Mouse (Mus musculus): ENCODE measurements at regions not wholly inside any gene's neighbourhood (a gene's known extent, or its start where the extent isn't known, plus 50 kb on each side); places are given as distances from the start of the nearest gene placed in this dataset.

DNA sequence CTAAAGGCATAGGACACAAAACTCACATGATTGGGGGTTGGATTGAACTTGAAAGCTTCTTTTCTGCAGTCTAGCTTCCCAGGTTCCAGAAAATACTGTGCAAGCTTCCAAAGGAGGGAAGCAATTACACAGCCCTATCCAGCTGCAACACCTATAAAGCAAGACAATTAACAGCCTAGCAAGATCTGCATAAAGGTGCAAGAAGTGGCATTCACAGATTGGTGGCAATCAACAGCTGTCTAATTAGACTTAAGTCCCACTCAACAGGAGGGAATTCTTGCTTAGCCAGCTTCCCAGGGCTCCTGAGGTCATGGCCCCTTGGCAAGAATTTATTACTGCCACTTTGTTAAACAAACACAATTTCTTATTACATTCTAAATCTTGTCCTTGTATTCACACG, 511.9 kb downstream of the Kcnj2 start:
- no peak for DNase-seq (ENCODE audit: low spot score)

DNA sequence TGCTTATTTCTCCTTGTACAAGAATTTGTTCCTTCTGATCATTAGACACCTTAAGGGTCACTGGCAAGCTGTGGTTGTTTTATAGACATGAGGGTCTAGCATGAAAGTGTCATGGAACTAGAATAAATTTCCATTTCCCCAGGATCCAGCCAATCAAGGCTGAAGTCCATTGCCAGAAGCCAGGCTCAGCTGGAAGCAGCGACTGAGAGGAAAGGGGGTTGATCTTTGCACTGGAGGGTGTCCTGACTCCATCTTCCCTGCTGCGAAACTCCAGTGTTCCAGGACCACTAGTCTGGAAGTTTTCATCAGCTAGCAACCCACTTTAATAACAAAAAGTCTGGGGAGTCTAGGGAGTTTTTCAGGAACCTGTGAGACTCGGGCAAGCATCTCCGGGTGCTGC, 517.0 kb downstream of the Kcnj2 start:
- DNase-seq (ENCODE audit: low spot score), result no peak

DNA sequence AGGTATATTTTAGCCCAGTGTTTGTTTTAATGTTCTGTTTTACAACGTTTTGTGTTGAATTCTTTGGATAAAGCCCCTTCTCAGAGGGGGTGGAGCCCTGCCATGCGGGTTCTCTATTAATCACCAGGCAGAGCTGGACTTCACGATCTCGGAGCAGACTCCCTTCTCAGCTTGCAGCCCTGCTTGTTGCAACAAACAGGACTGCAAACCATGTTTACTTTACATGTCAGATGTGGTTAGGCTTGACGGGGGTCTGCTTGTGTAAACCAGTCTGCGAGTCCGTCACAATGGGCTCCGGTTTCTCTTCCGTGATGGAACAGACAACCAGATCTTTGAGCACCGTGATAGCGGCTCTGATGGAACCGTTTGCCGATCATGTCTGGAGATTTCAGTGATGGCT, 517.6 kb downstream of the Kcnj2 start:
- DNase-seq (ENCODE audit: low spot score), result peak; percentile 5

DNA sequence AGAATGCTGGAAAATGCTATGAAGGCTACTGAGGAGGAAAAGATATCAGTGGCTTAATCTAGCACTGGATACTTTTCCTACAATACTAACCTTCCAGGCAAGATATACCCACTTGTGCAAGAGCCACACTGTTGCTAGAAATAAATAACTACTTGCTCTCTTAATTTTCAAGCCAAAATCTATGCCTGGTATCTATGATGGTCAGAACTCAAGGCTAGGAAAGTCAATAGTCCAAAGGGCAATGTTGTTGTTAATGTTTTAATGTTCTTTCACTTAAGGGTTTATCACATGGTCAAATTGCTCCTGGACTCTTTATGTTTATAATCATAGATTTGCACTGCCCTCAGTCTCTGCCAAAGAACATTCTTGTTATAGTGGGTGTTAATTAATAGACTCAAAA, 533.5 kb downstream of the Kcnj2 start:
- DNase-seq (ENCODE audit: low spot score), result no peak

GRCm38 (mm10) chr11:111605146-111605545, 539.2 kb downstream of the Kcnj2 start:
- no peak for DNase-seq (ENCODE audit: low spot score)

DNA sequence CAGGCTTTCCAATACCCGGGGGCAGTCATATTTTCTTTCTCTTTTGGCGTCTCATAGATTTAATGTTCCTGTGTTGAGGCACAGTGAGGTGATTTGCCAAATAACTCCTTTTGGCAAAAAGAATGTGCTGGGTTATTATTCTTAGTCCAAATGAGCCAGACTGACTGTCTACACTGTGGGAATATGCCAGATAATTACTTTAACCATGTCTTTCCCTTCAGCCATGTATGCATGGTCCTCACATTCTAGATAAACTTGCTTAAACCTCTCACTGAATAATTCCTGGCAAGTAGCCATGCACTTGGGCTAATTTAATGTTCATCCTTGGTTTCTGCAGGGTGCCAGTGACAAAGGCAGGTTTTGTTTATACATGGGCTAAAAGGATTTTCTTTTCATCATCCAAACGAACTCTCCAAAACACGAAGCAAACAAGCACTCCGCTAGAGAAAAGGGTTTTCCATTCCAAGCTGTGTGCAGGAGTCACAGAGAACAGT, 544.6 kb downstream of the Kcnj2 start:
- DNase-seq (ENCODE audit: low spot score), result no peak

DNA sequence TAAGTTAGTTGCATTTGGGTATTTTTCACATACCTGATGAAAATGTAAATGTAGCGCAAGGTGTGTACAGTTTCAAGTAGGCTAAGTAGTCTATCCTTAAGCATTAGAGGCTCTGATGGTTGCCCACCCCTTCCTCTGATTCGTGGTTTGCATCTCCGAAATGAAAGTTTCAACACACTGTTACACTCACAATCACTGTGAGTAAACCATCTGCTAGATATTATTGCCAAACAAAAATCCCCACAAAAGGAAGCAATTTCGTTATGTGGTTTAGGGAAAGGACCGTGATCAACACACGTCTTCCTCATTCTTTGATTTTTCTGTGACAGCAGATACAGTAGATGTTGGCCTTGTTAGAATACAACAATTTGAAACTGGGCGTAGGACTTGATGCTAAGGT, 577.6 kb downstream of the Kcnj2 start:
- DNase-seq (ENCODE audit: low spot score), result no peak

- peak; percentile 3 for DNase-seq (ENCODE audit: low spot score)
Observed at GRCm38 (mm10) chr11:111652882-111653281, 586.9 kb downstream of the Kcnj2 start.

DNA sequence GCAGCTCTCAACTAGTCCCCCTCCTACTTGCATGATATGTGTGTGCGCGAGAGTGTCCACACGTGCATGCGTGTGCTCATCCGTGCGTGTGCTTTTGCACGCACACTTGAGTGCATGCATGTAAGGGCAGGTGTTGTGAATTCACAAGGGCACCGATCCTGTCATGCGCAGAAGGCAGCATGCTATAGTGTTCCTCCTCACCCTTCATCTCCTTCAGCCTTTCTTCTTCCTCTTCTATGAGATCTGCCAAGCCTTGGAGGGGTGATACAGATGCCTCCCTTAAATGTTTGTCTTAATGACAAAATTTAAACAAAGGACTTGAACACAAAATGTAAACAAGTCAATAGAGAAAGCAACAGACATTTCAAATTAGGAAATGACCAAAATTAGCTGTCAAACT, 591.8 kb downstream of the Kcnj2 start:
- DNase-seq (ENCODE audit: low spot score), result no peak

GRCm38 (mm10) chr11:111658362-111659309, 592.7 kb downstream of the Kcnj2 start:
- DNase-seq (ENCODE audit: low spot score), result no peak

- DNase-seq (ENCODE audit: low spot score), result no peak
Observed at GRCm38 (mm10) chr11:111663269-111663668, 597.3 kb downstream of the Kcnj2 start.

GRCm38 (mm10) chr11:111666336-111666735, 600.4 kb downstream of the Kcnj2 start:
- DNase-seq (ENCODE audit: low spot score), result no peak

GRCm38 (mm10) chr11:111671865-111672264, 605.9 kb downstream of the Kcnj2 start:
- no peak for DNase-seq (ENCODE audit: low spot score)

GRCm38 (mm10) chr11:111675673-111676072, 609.7 kb downstream of the Kcnj2 start:
- no peak for DNase-seq (ENCODE audit: low spot score)

DNA sequence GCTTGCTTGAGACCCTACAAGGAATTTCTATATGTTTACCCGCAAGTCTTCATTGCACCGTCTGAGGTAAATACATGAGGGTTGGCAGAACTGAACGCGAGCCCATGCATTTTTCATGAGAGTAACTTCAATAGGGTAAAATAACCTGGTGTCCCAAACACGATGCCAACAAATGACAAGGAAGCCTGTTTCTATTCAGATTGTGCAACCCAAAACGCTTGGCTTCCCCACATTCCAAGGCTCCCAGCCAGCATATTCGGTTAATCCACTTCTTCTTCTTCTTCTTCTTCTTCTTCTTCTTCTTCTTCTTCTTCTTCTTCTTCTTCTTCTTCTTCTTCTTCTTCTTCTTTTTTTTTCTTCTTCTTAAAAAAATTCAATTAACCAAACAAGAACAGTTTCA, 616.4 kb downstream of the Kcnj2 start:
- DNase-seq (ENCODE audit: low spot score), result no peak

DNA sequence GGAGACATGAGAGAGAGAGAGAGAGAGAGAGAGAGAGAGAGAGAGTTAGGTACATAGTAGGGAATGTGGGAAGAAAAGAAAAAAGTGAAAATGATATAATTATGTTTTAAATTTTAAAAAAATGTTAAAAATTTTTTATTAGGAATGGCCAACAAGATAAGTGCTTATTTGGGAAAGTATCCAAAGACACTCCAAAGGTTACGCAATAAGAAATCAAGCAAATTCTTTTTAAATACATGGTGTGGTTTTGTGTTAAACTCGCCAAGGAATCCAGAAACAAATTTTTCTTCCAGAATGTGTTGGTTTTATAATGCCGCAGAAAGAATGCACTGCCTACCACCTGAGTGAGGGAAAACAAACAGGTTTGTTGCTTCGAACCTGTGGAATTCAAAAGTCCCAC, 617.9 kb downstream of the Kcnj2 start:
- no peak for DNase-seq (ENCODE audit: low spot score)

- DNase-seq (ENCODE audit: low spot score), result peak; percentile 4
Observed at GRCm38 (mm10) chr11:111687769-111688168, 621.8 kb downstream of the Kcnj2 start.

DNA sequence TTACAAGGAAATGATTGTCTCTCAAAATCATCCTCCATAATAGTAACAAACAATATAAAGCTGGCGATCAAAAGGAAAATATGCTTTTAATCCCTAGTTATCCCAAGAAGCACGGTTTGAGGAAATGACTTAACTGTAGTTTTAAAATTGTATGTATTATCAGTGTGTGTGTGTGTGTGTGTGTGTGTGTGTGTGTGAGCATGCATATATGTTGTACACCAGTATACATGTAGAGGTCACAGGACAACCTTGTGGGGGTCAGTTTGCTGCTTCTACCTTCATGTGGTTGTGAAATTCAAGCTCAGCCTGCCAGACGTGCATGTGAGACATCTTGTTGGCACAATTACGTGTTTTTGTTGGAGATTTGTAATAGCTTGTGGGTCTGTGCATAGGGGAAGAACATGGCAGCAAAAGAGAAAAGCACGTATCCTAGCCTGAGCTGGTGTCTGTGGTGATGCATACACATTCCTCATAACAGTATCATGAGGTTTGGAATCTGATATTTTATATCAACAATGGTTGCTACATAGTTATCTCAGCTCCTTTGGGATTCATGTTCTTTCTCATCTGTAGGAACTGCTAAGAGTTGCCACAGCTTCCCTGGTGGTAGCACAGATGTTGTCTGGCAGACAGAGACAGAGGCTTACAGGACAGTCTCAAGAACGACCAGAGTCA, 622.4 kb downstream of the Kcnj2 start:
- no peak for DNase-seq (ENCODE audit: low spot score)

- no peak for DNase-seq (ENCODE audit: low spot score)
Observed at GRCm38 (mm10) chr11:111689899-111690298, 623.9 kb downstream of the Kcnj2 start.

DNA sequence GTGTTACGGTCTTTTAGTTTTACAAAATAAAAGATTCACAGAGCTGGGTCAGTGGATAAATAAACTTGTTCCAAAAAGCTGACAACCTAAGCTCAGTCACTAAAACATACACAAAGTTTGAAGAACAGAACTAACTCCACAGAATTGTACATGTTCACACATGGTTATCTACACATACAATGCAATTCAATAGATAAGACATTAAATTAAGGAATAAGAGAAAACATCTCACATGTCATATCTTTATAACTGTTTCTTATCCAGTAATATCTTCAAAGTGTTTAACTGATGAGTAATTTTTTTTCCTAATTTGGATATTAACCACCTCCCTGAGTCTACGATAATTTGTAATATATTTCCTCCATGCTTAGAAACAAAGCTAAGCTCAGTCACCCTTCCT, 625.5 kb downstream of the Kcnj2 start:
- no peak for DNase-seq (ENCODE audit: low spot score)

- DNase-seq (ENCODE audit: low spot score), result no peak
Observed at GRCm38 (mm10) chr11:111696668-111697067, 630.7 kb downstream of the Kcnj2 start.

DNA sequence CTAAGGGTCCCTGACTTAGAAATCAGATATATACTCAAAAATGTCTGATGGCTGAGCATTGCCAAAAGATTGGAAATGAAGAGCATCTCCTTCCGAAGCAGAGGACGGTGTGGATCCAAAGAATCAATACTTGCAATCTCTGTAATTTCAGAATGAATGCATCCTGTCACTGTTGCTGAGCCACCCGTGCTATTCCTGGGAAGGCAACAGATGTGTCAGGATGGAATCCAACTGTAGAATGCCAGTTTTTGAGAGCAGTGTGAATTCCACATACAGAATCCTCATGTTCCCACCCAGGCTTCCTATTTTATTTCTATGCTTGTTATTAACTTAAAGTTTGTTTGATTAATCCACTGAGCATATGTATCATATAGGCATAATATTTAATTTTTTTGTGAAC, 633.9 kb downstream of the Kcnj2 start:
- no peak for DNase-seq (ENCODE audit: low spot score)

- no peak for DNase-seq (ENCODE audit: low spot score)
Observed at GRCm38 (mm10) chr11:111706882-111707281, 640.9 kb downstream of the Kcnj2 start.
